Mouse (Mus musculus) liver, adult (tissue): ENCODE measurements around the gene Sars.

ENCODE experiments used
- GATA4 ChIP-seq: IDR thresholded peaks from 2 replicates; pipeline ENCODE4 v1.6.1; 2014; ENCODE audit warnings: mild to moderate bottlenecking, low read length; ENCODE audit not compliant: insufficient replicate concordance

Sars gene

DNA sequence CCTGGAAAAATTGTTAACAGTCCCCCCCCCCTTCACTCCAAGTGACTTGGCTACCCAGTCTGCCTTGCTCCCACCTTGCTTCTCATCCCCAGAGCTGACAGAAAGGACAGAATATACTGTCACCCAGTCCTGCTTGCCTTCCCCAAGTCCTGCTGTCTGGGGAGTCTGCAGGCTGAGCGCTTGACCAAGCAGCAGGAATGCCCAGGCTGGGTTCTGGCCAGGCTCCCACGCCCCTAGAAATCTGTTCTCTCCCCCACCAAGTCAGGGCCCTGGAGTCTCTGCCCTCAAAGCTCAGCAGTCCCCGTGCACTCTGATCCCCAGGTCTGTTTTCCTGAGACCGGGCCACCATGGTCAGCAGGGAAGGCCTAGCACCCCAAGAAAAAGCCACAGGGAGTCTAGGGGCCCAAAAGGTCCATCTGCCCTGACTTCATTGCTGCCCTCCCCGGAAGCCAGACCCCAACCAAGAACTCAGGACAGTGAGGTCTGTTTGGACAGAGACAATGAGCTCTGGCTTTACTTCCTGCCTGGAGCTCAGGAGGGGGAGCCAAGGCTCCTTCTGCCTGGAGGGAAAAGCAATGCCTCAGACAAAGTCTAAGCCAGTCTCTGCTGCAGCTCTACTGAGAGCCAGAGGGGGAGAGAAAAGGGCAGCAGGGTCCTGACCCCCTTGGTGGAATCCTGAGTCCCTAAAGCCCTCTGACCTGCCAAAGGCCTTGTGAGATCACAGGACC, 33.8 kb downstream of the Sars start:
- TF ChIP-seq GATA4: no peak

DNA sequence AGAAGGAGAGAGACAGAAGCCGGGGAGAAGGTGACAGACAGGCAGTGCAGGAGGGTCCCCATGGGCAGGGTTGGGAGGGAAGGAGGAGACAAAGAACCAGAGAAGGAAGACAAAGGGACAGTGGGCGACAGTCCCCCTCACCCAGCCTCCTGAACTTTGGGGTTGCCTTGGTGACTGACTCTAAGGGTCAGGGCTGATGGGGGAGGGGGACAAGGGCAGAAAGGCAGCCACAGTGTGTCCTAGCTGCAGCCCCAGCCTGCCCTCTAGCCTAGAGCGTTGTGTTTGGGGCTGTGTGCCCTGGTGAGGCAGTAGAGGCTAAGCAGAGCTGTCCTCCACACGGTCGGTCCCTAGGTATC, 34.7 kb downstream of the Sars start:
- TF ChIP-seq GATA4: no peak

GRCm38 (mm10) chr3:108409656-108410358, 35.2 kb downstream of the Sars start:
- no peak for TF ChIP-seq GATA4

GRCm38 (mm10) chr3:108408517-108409008, 36.4 kb downstream of the Sars start:
- no peak for TF ChIP-seq GATA4

- TF ChIP-seq GATA4: no peak
Observed at GRCm38 (mm10) chr3:108406306-108406885, 38.6 kb downstream of the Sars start.

GRCm38 (mm10) chr3:108405536-108406305, 39.3 kb downstream of the Sars start:
- TF ChIP-seq GATA4: no peak

GRCm38 (mm10) chr3:108402528-108402920, 42.5 kb downstream of the Sars start:
- no peak for TF ChIP-seq GATA4

DNA sequence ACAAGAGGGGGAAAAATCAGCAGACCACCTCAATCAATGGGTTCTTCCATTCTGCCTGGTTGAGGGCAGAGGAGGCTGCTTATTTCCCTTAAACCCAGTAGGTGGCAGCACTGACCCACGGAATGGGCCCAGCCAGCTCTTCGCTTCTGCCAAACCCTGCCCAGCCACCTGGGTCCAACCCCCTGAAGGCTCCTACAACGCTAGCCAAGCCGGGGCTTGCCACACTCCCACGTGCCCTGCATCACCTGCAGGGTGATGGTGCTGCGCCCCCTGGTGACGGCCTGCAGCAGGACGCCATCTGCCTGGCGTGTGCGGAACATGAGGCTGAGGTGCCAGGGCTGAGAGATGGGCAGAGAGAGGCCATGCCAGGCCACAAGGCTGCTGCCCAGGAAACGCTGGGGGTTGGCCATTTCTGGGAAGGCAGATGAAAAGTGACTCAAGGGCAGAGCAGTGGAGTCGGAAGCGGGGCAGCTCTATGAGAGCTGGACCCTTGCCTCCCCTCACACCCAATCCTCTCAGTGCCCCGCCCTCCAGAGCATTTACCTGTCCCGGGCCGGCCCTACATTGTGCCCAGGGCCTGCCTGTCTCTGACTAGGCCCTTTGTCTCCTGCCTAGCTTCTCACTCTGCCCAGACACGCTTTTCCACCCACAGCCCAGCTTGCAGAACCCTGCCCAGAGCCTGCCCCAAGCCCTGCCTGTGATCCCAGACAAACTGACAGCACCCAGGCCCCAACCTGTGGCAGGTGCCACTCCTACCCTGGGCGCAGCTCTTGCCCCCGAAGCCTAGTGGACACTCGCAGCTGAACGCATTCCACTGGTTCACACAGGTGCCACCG, 43.1 kb downstream of the Sars start:
- TF ChIP-seq GATA4: no peak

DNA sequence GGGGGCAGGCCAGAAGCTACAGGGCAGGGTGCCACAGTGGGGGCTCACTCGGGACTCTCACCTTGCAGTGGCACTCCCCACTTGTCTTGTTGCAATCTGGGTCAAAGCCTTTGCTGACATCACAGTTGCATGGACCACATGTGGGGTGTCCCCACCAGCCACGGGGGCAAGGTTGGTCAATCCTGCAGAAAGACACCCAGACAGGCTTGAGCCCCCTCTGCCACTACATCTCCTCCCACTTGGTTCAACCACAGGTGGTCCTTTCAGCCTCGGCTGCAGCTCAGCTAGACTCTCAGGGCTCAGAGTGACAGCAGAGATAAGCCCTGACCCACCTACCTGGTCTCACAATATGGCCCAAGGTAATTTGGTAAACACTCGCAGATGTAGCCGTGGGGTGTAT, 44.6 kb downstream of the Sars start:
- TF ChIP-seq GATA4: no peak

DNA sequence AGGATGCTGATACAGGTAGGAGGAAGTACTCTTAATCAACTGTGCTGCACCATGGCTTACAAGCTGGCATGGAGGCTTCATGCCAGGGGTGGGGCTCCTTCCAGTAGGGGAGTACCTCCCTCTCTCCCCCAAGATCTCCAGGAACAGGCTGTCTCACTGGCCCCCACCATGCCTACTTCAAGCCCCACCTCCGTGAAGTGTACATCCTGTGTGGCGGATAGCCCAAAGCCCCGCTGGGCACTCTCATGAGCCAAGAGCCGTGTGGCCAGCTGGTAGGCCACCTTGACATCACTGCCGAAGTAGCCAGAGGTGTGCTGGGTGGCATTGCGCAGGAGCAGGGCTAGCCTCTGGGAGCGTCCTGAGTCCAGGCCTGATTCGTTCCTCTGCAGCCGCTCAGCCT, 46.7 kb downstream of the Sars start:
- TF ChIP-seq GATA4: no peak

DNA sequence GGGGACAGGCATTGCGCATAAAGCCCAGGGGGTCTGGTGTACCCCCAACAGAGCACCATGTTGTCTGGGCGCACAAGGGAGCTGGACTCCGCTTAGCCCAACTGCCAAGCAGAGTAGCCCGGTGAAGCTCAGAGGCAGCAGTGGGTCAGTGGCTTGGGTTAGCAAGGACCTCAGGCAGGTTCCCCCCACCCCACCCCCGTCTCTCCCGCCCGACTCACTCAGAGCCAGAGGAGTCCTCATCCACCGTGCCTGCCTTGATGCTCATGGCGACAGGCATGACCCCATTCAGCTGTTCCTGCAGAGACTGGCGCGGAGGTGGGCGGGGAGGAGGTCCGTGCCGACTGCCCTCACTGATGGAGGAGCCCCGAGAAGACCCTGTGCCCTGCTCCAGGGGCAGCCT, 52.2 kb downstream of the Sars start:
- TF ChIP-seq GATA4: no peak

DNA sequence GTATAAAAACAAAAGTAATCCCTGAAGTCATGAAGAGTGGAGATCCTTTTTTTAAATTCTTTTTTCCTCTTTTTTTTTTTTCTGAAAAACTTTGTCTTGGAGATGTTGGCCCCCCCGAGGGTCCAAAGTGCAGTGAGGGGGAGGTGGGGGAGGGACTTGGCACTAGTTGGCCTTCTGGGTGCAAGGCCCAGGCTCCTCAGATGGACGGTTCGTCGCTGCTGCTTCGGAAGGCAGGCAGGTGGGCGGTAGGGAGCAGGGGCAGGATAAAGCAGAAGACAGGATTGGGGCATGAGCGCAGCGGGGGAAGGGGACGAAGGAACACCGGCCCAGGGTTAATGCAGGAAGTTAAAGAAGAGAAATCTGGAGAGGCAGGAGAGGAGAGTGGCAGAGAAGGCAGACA, 52.7 kb downstream of the Sars start:
- no peak for TF ChIP-seq GATA4

DNA sequence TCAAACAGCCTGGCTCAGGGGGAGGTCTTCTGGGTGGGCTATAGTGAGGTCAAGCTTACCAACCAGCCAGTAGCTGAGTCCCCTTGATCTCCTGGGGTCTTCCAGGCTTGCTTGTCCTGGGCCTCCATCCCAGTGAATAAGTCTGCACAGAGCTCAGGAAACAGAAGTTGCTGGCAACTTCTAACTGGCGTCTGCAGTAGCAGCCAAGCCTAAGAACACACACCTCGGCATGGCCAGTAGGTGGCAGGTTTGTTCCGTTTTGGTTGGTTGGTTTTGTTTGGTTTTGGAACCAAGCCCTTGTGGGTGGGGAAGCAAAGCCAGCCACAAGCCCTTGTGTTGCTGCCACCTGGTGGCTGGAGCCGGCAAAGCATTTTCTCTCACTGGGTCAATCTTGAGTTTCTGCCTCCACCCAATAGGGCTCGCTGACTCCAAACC, 55.9 kb downstream of the Sars start:
- no peak for TF ChIP-seq GATA4

DNA sequence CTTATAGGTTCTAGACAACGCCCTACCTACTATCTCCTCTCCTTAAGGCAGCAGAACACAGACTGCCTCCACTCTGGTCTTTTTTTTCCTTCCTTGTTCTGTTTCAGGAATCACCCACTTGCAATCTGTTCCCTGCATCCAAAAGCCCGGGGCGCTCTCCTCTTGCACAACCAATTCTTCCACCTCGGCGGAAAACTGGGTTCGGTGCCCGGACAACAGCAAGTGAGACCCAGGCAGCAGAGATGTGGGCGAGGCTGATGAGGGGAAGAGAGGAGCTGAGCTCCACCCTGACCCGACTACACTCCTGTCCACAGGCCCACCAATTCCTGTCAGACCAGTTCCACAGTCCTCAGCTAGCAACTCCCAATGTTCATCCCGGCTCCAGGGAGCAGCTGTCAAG, 58.8 kb downstream of the Sars start:
- no peak for TF ChIP-seq GATA4

- no peak for TF ChIP-seq GATA4
Observed at GRCm38 (mm10) chr3:108384425-108384824, 60.6 kb downstream of the Sars start.
